Mouse (Mus musculus) megakaryocyte, adult 5-6 weeks (primary cell): ENCODE data around the gene Lyrm7. TPM values are rescaled to one million over a fixed set of nuclear protein-coding genes. Genes with fewer than 3 reads are reported as not detected.
"Not testable (repeated sequence)": the region's sequence is repeated elsewhere in the genome, so short reads cannot be mapped to it uniquely, and the experiment has no call there.

ENCODE experiments used
- ATAC-seq: 2 replicates; pipeline ENCODE4 v1.8.0; 2016; ENCODE audit warnings: mild to moderate bottlenecking, inconsistent platforms; ENCODE audit not compliant: poor library complexity, severe bottlenecking
- total RNA-seq, 2 experiments: library from RNA; stranded (forward) in 1 of 2; stranded (reverse) in 1 of 2; fragments of 153-499, 151-499 nt in 1 of 2; fragments of 221-1000, 200-1000 nt in 1 of 2; gene quantifications; 2 replicates each; pipeline versions ENCODE4 v1.2.3 to v1.2.4; 2015 to 2017

Lyrm7 gene
- total RNA-seq, 2 experiments from 2014 or later, result 0.85 to 5.3 TPM

GRCm38 (mm10) chr11:54882671-54883070, 22.0 kb upstream of the Lyrm7 start:
- ATAC-seq, result no peak

GRCm38 (mm10) chr11:54881051-54881474, 20.3 kb upstream of the Lyrm7 start:
- no peak for ATAC-seq

- no peak for ATAC-seq
Observed at GRCm38 (mm10) chr11:54879922-54880321, 19.2 kb upstream of the Lyrm7 start.

- peak; percentile 91 for ATAC-seq
Observed at GRCm38 (mm10) chr11:54879434-54879833, 18.7 kb upstream of the Lyrm7 start.

- no peak for ATAC-seq
Observed at GRCm38 (mm10) chr11:54878893-54879292, 18.2 kb upstream of the Lyrm7 start.

- no peak for ATAC-seq
Observed at GRCm38 (mm10) chr11:54876031-54876430, 15.3 kb upstream of the Lyrm7 start.

- no peak for ATAC-seq
Observed at GRCm38 (mm10) chr11:54871831-54872537, 11.3 kb upstream of the Lyrm7 start.

- no peak for ATAC-seq
Observed at GRCm38 (mm10) chr11:54869318-54869717, 8.6 kb upstream of the Lyrm7 start.

- ATAC-seq, result no peak
Observed at GRCm38 (mm10) chr11:54868445-54868844, 7.7 kb upstream of the Lyrm7 start.

- no peak for ATAC-seq
Observed at GRCm38 (mm10) chr11:54867903-54868434, 7.3 kb upstream of the Lyrm7 start.

GRCm38 (mm10) chr11:54867049-54867385, 6.3 kb upstream of the Lyrm7 start:
- ATAC-seq, result peak; percentile 21; the same call in 1 of the 2 replicates

- peak; percentile 90 for ATAC-seq
Observed at GRCm38 (mm10) chr11:54866119-54867048, 5.7 kb upstream of the Lyrm7 start, which contains the start of gene Hint1. TSS of gene Hint1 (plus strand) at chr11:54866383.

GRCm38 (mm10) chr11:54865330-54866085, 4.8 kb upstream of the Lyrm7 start:
- no peak for ATAC-seq

GRCm38 (mm10) chr11:54862621-54863520, 2.2 kb upstream of the Lyrm7 start:
- no peak for ATAC-seq

- no peak for ATAC-seq
Observed at GRCm38 (mm10) chr11:54861471-54862420, 1.0 kb upstream of the Lyrm7 start.

- ATAC-seq, result no peak
Observed at GRCm38 (mm10) chr11:54859322-54860165, 1.2 kb downstream of the Lyrm7 start.

GRCm38 (mm10) chr11:54858880-54859279, 1.8 kb downstream of the Lyrm7 start:
- not testable (repeated sequence) for ATAC-seq

- no peak for ATAC-seq
Observed at GRCm38 (mm10) chr11:54851656-54852055, 9.1 kb downstream of the Lyrm7 start.
